Mouse (Mus musculus): ENCODE measurements around the gene Gpx4.

The Gpx4 gene

DNA sequence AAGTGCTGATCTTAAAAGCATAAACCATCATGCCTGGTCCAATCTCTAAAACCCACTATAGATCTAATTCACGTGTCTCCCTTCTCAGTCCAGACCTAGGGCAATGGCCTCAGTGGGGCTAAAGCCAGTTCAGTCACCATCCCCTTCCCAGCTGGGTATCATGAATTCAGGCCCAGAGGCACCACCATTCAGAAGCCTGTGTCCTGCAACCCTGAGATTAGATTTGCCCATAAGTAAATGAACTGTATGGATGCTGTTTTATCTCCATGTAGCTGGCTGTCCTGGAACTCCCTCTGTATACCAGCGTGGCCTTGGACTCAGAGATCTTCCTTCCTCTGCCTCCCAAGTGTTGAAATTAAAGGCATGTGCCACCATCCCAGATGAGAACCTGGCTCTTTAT is 56.1 kb downstream of the Gpx4 start:
- DNase-seq (ENCODE audit: extremely low spot score), result no peak

DNA sequence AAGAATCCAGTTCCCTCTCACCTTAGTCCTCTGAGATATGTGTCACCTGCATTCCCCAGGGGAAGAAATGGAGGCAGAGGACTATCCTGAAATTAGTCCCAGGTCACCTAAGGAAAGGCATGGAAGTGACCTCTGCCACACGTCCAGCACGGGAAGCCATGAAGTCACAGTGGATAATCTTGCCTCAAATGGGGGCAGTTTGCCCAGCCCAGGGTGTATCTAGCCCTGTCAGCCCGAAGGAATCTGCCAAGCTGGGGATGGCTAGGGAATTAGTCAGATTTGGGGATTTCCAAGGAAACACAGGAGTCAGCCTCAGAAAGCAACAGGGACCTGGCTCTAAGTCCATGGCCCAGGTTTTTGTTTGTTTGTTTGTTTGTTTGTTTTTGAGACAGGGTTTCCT is 57.2 kb downstream of the Gpx4 start:
- DNase-seq (ENCODE audit: extremely low spot score), result no peak

DNA sequence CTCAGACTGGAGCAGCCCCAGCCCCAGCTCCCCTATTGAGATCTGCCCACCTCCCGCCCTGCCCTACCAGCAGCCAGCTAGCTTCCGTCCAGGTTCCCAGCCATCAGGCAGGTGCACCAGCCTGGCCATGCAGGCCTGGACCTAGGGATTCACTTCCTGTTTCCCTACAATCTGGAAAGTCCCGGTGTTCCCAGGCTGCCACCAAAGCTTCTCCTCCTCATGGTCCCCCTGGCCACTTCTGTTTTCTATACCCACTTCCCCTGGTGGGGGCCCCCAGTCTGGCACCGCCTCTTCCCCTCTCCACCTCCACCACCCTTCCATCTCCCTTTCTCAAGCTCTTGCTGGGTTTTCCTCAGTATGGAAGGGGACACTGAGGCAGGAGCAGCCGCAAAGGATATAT is 58.5 kb downstream of the Gpx4 start, which contains the start of gene Sbno2:
Gene Sbno2, minus strand, starts transcription at position 112 of the 400 bp plus-strand sequence.
- DNase-seq (ENCODE audit: extremely low spot score), result no peak

DNA sequence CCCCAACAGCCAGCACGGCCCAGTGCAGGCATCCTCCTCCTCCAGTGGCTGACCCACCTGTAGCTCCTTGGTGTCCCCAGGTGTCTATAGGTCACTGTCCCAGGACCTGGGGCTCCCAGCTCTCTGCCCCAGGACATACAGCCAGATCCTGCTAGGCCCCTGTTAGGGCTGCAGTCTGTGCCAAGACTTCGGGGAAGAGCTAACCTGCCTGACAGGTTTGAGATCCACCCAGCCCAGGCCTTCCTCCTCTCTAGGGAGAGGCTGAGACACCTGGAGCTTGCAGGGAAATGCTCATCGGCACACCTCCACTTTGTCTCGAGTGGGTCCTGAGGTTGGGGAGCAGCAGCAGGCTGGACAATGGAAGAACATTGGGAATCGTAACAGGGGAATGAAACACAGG is 59.0 kb downstream of the Gpx4 start:
- DNase-seq (ENCODE audit: extremely low spot score), result no peak

Data from embryo, embryonic 9.5 days (tissue).